Mouse (Mus musculus) stomach, embryonic 15.5 days (tissue): ENCODE measurements around the gene Gm37240. TPM values are rescaled to one million over a fixed set of nuclear protein-coding genes. Genes with fewer than 3 reads are reported as not detected.

ENCODE experiments used
- ATAC-seq: fragments of 200-750 bp; cut with Nextera tagmentation; 2 replicates; pipeline ENCODE4 v1.8.0; 2017; ENCODE audit warnings: low read depth, moderate number of reproducible peaks, moderate TSS enrichment; ENCODE audit not compliant: insufficient read depth, low FRiP score
- H3K27ac ChIP-seq: fragments of 300-500 bp; sonication (generic); 2 replicates; pipeline ENCODE4 v1.5.1; 2015; ENCODE audit warnings: mild to moderate bottlenecking, inconsistent platforms
- H3K27me3 ChIP-seq: fragments of 300-500 bp; sonication (generic); replicated peaks from 2 replicates; pipeline ENCODE4 v1.6.1; 2015; ENCODE audit warnings: inconsistent platforms
- H3K36me3 ChIP-seq: fragments of 300-500 bp; sonication (generic); 2 replicates; pipeline ENCODE4 v1.6.1; 2015; ENCODE audit warnings: inconsistent platforms
- H3K4me1 ChIP-seq: fragments of 300-500 bp; sonication (generic); 2 replicates; pipeline ENCODE4 v1.6.1; 2015; ENCODE audit warnings: inconsistent platforms
- H3K4me2 ChIP-seq: fragments of 300-500 bp; sonication (generic); 2 replicates; pipeline ENCODE4 v1.6.1; 2015; ENCODE audit warnings: mild to moderate bottlenecking, inconsistent platforms
- H3K4me3 ChIP-seq: fragments of 300-500 bp; sonication (generic); replicated peaks from 2 replicates; pipeline ENCODE4 v1.5.1; 2015; ENCODE audit warnings: inconsistent platforms
- H3K9ac ChIP-seq: fragments of 300-500 bp; sonication (generic); 2 replicates; pipeline ENCODE4 v1.6.1; 2015; ENCODE audit warnings: inconsistent platforms
- H3K9me3 ChIP-seq: fragments of 300-500 bp; sonication (generic); 2 replicates; pipeline ENCODE4 v1.6.1; 2016; ENCODE audit warnings: inconsistent platforms
- WGBS: fragments of 180-500 bp; shearing (Covaris S2); methylation state at CpG from one replicate; pipeline ENCODE4 v1.1.7; 2015; 5-methylcytosine and 5-hydroxymethylcytosine counted together
- polyA plus RNA-seq: library from polyadenylated mRNA; unstranded; fragments of >200 nt; fragmentation: Nextera tagmentation; extraction: Ambion mirVana; gene quantifications from 2 replicates; pipeline ENCODE4 v1.2.1, GENCODE M21; 2015

Gm37240 gene
- polyA plus RNA-seq, 1 experiment from 2014 or later: 8.6 TPM

GRCm38 (mm10) chr3:84946381-84946780, 940.9 kb downstream of the Gm37240 start:
- WGBS: 86% methylated on average over 1 of the region's 1 CpGs
- H3K9ac ChIP-seq: no peak overlapping the region

GRCm38 (mm10) chr3:84944933-84945332, 942.4 kb downstream of the Gm37240 start:
- no peaks in the 10 kb centered on the region for H3K36me3 ChIP-seq
- H3K4me3 ChIP-seq: no peak overlapping the region
- H3K27me3 ChIP-seq: no peaks in the 10 kb centered on the region
- H3K9me3 ChIP-seq: no peaks in the 10 kb centered on the region
- no peak overlapping the region for H3K4me2 ChIP-seq
- no peak overlapping the region for H3K9ac ChIP-seq
- no peak overlapping the region for H3K27ac ChIP-seq
- H3K4me1 ChIP-seq: no peaks in the 10 kb centered on the region
- ATAC-seq: no peak
- WGBS: 82% methylated on average over 3 of the region's 3 CpGs

More at GRCm38 (mm10) chr3:84946381-84946780, 940.9 kb downstream of the Gm37240 start:
- no peak overlapping the region for H3K27ac ChIP-seq
- no peak overlapping the region for H3K4me2 ChIP-seq
- H3K9me3 ChIP-seq: no peaks in the 10 kb centered on the region
- no peaks in the 10 kb centered on the region for H3K4me1 ChIP-seq
- H3K4me3 ChIP-seq: no peak overlapping the region
- no peaks in the 10 kb centered on the region for H3K36me3 ChIP-seq
- no peaks in the 10 kb centered on the region for H3K27me3 ChIP-seq
- no peak for ATAC-seq

- H3K27ac ChIP-seq: no peak overlapping the region
- no peak overlapping the region for H3K9ac ChIP-seq
- no peaks in the 10 kb centered on the region for H3K9me3 ChIP-seq
- H3K36me3 ChIP-seq: no peaks in the 10 kb centered on the region
- 72% methylated on average over 12 of the region's 12 CpGs for WGBS
- H3K4me1 ChIP-seq: no peaks in the 10 kb centered on the region
- H3K4me2 ChIP-seq: no peak overlapping the region
- H3K27me3 ChIP-seq: no peaks in the 10 kb centered on the region
- H3K4me3 ChIP-seq: no peak overlapping the region
- ATAC-seq: peak; percentile 58; the same call in 1 of the 2 replicates
Measured at GRCm38 (mm10) chr3:84937360-84938355, 949.7 kb downstream of the Gm37240 start.

- no peak overlapping the region for H3K4me2 ChIP-seq
- H3K9ac ChIP-seq: no peak overlapping the region
- H3K4me3 ChIP-seq: no peak overlapping the region
- no peak for ATAC-seq
- H3K27me3 ChIP-seq: no peaks in the 10 kb centered on the region
- H3K36me3 ChIP-seq: no peaks in the 10 kb centered on the region
- no peaks in the 10 kb centered on the region for H3K4me1 ChIP-seq
- 72% methylated on average over 5 of the region's 5 CpGs for WGBS
- H3K27ac ChIP-seq: no peak overlapping the region
- H3K9me3 ChIP-seq: no peaks in the 10 kb centered on the region
Measured at GRCm38 (mm10) chr3:84936956-84937355, 950.4 kb downstream of the Gm37240 start.

GRCm38 (mm10) chr3:84936252-84936651, 951.1 kb downstream of the Gm37240 start:
- no peaks in the 10 kb centered on the region for H3K4me1 ChIP-seq
- no peak overlapping the region for H3K4me2 ChIP-seq
- H3K9me3 ChIP-seq: no peaks in the 10 kb centered on the region
- H3K36me3 ChIP-seq: no peaks in the 10 kb centered on the region
- H3K27ac ChIP-seq: no peak overlapping the region
- ATAC-seq: no peak
- no peak overlapping the region for H3K9ac ChIP-seq
- H3K27me3 ChIP-seq: no peaks in the 10 kb centered on the region
- WGBS: 41% methylated on average over 2 of the region's 2 CpGs
- H3K4me3 ChIP-seq: no peak overlapping the region

GRCm38 (mm10) chr3:84935729-84936128, 951.6 kb downstream of the Gm37240 start:
- no peaks in the 10 kb centered on the region for H3K36me3 ChIP-seq
- H3K4me1 ChIP-seq: no peaks in the 10 kb centered on the region
- no peaks in the 10 kb centered on the region for H3K27me3 ChIP-seq
- no peak overlapping the region for H3K4me2 ChIP-seq
- 84% methylated on average over 1 of the region's 1 CpGs for WGBS
- no peak for ATAC-seq
- no peak overlapping the region for H3K27ac ChIP-seq
- no peaks in the 10 kb centered on the region for H3K9me3 ChIP-seq
- no peak overlapping the region for H3K9ac ChIP-seq
- no peak overlapping the region for H3K4me3 ChIP-seq

- H3K4me2 ChIP-seq: no peak overlapping the region
- ATAC-seq: no peak
Measured at GRCm38 (mm10) chr3:84930683-84931082, 956.6 kb downstream of the Gm37240 start.

GRCm38 (mm10) chr3:84929171-84929570, 958.1 kb downstream of the Gm37240 start:
- Histone ChIP-seq H3K9ac (no peak overlapping the region), H3K27ac (no peak overlapping the region), H3K9me3 (no peaks in the 10 kb centered on the region), H3K4me2 (no peak overlapping the region), H3K4me3 (no peak overlapping the region), H3K4me1 (no peaks in the 10 kb centered on the region), H3K36me3 (no peaks in the 10 kb centered on the region), H3K27me3 (no peaks in the 10 kb centered on the region)
- ATAC-seq: no peak
- 87% methylated on average over 3 of the region's 3 CpGs for WGBS

More at GRCm38 (mm10) chr3:84930683-84931082, 956.6 kb downstream of the Gm37240 start:
- no peaks in the 10 kb centered on the region for H3K9me3 ChIP-seq
- no peak overlapping the region for H3K27ac ChIP-seq
- no peak overlapping the region for H3K4me3 ChIP-seq
- H3K36me3 ChIP-seq: no peaks in the 10 kb centered on the region
- no peaks in the 10 kb centered on the region for H3K4me1 ChIP-seq
- 63% methylated on average over 3 of the region's 3 CpGs for WGBS
- no peak overlapping the region for H3K9ac ChIP-seq
- no peaks in the 10 kb centered on the region for H3K27me3 ChIP-seq

- Histone ChIP-seq H3K4me1 (no peaks in the 10 kb centered on the region), H3K4me3 (no peak overlapping the region), H3K27ac (no peak overlapping the region), H3K4me2 (no peak overlapping the region), H3K36me3 (no peaks in the 10 kb centered on the region), H3K9ac (no peak overlapping the region), H3K9me3 (no peaks in the 10 kb centered on the region), H3K27me3 (no peaks in the 10 kb centered on the region)
- no peak for ATAC-seq
- WGBS: 90% methylated on average over 2 of the region's 2 CpGs
Measured at GRCm38 (mm10) chr3:84927901-84928300, 959.4 kb downstream of the Gm37240 start.

GRCm38 (mm10) chr3:84927168-84927794, 960.0 kb downstream of the Gm37240 start:
- H3K9me3 ChIP-seq: no peaks in the 10 kb centered on the region
- no peaks in the 10 kb centered on the region for H3K36me3 ChIP-seq
- WGBS: 77% methylated on average over 8 of the region's 8 CpGs
- H3K4me2 ChIP-seq: no peak overlapping the region
- H3K9ac ChIP-seq: no peak overlapping the region
- H3K27me3 ChIP-seq: no peaks in the 10 kb centered on the region
- no peak overlapping the region for H3K27ac ChIP-seq
- no peak overlapping the region for H3K4me3 ChIP-seq
- no peaks in the 10 kb centered on the region for H3K4me1 ChIP-seq
- no peak for ATAC-seq

- Histone ChIP-seq H3K9me3 (no peaks in the 10 kb centered on the region), H3K27ac (no peak overlapping the region), H3K27me3 (no peaks in the 10 kb centered on the region), H3K4me2 (no peak overlapping the region), H3K9ac (no peak overlapping the region), H3K4me3 (no peak overlapping the region), H3K36me3 (no peaks in the 10 kb centered on the region), H3K4me1 (no peaks in the 10 kb centered on the region)
- ATAC-seq: no peak
- WGBS: 89% methylated on average over 5 of the region's 5 CpGs
Measured at GRCm38 (mm10) chr3:84926140-84926539, 961.2 kb downstream of the Gm37240 start.

GRCm38 (mm10) chr3:84925229-84925628, 962.1 kb downstream of the Gm37240 start:
- 69% methylated on average over 4 of the region's 4 CpGs for WGBS
- no peaks in the 10 kb centered on the region for H3K9me3 ChIP-seq
- no peak overlapping the region for H3K27ac ChIP-seq
- H3K9ac ChIP-seq: no peak overlapping the region
- ATAC-seq: no peak
- no peaks in the 10 kb centered on the region for H3K4me1 ChIP-seq
- no peaks in the 10 kb centered on the region for H3K36me3 ChIP-seq
- no peak overlapping the region for H3K4me2 ChIP-seq
- no peaks in the 10 kb centered on the region for H3K27me3 ChIP-seq
- no peak overlapping the region for H3K4me3 ChIP-seq
